Mouse (Mus musculus) CH12.LX (cell line): ENCODE data around the gene Nexmif.

Experiments
- CTCF ChIP-seq, 2 experiments: IDR thresholded peaks in 1 of 2; conservative IDR thresholded peaks in 1 of 2; 2 replicates each; pipeline ENCODE4 v1.5.1; 2011 to 2012; ENCODE audit warnings: low read depth in 2 of 2, low read length in 2 of 2, improper control_type of control experiment in 1 of 2, inconsistent platforms in 1 of 2, mild to moderate bottlenecking in 1 of 2, moderate library complexity in 1 of 2
- JUND ChIP-seq: conservative IDR thresholded peaks from 2 replicates; pipeline ENCODE4 v1.6.1; 2011; ENCODE audit warnings: low read depth, low read length, improper control_type of control experiment

DNA sequence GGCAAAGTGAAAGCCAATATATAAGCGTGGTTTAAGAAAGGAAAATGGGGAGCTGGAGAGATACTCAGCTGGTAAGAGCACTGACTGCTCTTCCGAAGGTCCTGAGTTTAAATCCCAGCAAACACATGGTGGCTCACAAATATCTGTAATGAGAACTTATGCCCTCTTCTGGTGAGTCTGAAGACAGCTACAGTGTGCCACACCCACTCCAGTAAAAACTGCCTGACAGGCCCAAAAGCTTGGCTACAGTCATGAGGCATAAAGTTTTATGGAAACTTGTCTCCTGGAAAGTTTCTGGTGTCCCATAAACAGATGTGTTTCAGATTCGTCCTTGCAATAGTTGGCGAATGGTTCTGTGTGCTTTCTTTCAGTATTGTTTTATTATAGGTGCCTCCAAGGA, 86.4 kb downstream of the Nexmif start:
- TF ChIP-seq CTCF (conservative IDR thresholded peaks at IDR 0.05 in 1 of 2, IDR thresholded peaks at IDR 0.05 in 1 of 2; ENCODE audit: low read depth in 2 of 2, low read length in 2 of 2) (peak in 1 of 2 experiments; percentile 32; a peak in 2 of 4 replicates), JUND (no peak)
